Mouse (Mus musculus) liver, adult 2 months (tissue): ENCODE results near the gene Ptk6. TPM values are rescaled to one million over a fixed set of nuclear protein-coding genes. Genes with fewer than 3 reads are reported as not detected.

Source experiments
- DNase-seq: peaks from one replicate; pipeline ENCODE4 v3.0.0-alpha.2; 2011; ENCODE audit warnings: low read depth, low spot score; ENCODE audit errors: extremely low read depth
- H3K27ac ChIP-seq: fragments of 200-500 bp; replicated peaks from 2 replicates; pipeline ENCODE4 v1.5.1; 2012; ENCODE audit warnings: low read depth, mild to moderate bottlenecking, control low read depth, inconsistent platforms, low read length; ENCODE audit not compliant: insufficient read depth
- H3K27me3 ChIP-seq: fragments of 200-500 bp; 2 replicates; pipeline ENCODE4 v1.6.1; 2012; ENCODE audit warnings: mild to moderate bottlenecking, moderate library complexity, low read length, inconsistent platforms; ENCODE audit not compliant: control insufficient read depth, insufficient read depth
- H3K36me3 ChIP-seq: fragments of 200-500 bp; 2 replicates; pipeline ENCODE4 v1.6.1; 2012; ENCODE audit warnings: low read length, inconsistent platforms; ENCODE audit not compliant: control insufficient read depth, insufficient read depth
- H3K4me1 ChIP-seq: fragments of 200-500 bp; 2 replicates; pipeline ENCODE4 v1.6.1; 2011; ENCODE audit warnings: low read length; ENCODE audit not compliant: control insufficient read depth, insufficient read depth
- H3K4me3 ChIP-seq: fragments of 200-500 bp; 2 replicates; pipeline ENCODE4 v1.5.1; 2011; ENCODE audit warnings: low read depth, mild to moderate bottlenecking, control low read depth, low read length, moderate library complexity; ENCODE audit not compliant: insufficient read depth
- H3K79me2 ChIP-seq: fragments of 200-500 bp; 2 replicates; pipeline ENCODE4 v1.6.1; 2012; ENCODE audit warnings: inconsistent platforms, mild to moderate bottlenecking, low read length, moderate library complexity; ENCODE audit not compliant: control insufficient read depth, insufficient read depth
- H3K9ac ChIP-seq: fragments of 200-500 bp; 2 replicates; pipeline ENCODE4 v1.6.1; 2012; ENCODE audit warnings: low read depth, mild to moderate bottlenecking, control low read depth, inconsistent platforms, low read length
- CTCF ChIP-seq: fragments of 200-500 bp; IDR thresholded peaks from 2 replicates; pipeline ENCODE4 v1.5.1; 2011; ENCODE audit warnings: low read depth, low read length, control low read depth
- POLR2A ChIP-seq: fragments of 200-500 bp; IDR thresholded peaks from 2 replicates; pipeline ENCODE4 v1.6.1; 2011; ENCODE audit warnings: low read length, control low read depth; ENCODE audit not compliant: insufficient read depth; ENCODE audit errors: extremely low read depth
- WGBS: fragments of 180-500 bp; shearing (Covaris S2); methylation state at CpG from one replicate; pipeline ENCODE4 v1.1.7; 2018; 5-methylcytosine and 5-hydroxymethylcytosine counted together
- polyA plus RNA-seq: library from polyadenylated mRNA; depleted of rRNA; stranded (reverse); fragments of >200 nt; gene quantifications from 2 replicates; pipeline ENCODE4 v1.2.3, GENCODE M21; 2012
- total RNA-seq: library from RNA; depleted of rRNA; stranded (reverse); fragments of >200 nt; gene quantifications from 2 replicates; pipeline ENCODE4 v1.2.3, GENCODE M21; 2014

The Ptk6 gene
- total and polyA plus RNA-seq, 2 experiments = 0.83 to 2.5 TPM

DNA sequence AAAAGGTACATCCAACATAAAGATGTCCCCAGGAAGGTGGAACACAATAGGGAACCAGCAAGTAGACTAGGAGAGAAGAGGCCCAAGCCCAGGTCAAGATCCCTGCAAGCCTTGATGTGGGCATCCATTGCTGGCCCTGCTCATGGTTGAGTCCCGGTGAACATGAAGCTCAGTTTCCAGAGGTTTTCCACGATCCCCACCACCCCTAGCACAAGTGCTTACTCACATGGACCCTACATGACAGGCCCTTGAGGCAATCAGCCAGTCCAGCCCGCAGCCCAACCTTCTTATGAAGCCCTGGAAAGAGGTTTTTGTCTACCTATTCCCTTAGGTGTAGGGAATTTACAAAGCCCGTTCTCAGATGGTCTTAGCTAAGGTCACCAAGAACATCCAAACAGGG is 45.4 kb downstream of the Ptk6 start:
- no peaks in the 10 kb centered on the region for H3K79me2 ChIP-seq
- H3K27me3 ChIP-seq = peaks cover 8% of the 10 kb centered on the region; the same call in 1 of the 2 replicates

DNA sequence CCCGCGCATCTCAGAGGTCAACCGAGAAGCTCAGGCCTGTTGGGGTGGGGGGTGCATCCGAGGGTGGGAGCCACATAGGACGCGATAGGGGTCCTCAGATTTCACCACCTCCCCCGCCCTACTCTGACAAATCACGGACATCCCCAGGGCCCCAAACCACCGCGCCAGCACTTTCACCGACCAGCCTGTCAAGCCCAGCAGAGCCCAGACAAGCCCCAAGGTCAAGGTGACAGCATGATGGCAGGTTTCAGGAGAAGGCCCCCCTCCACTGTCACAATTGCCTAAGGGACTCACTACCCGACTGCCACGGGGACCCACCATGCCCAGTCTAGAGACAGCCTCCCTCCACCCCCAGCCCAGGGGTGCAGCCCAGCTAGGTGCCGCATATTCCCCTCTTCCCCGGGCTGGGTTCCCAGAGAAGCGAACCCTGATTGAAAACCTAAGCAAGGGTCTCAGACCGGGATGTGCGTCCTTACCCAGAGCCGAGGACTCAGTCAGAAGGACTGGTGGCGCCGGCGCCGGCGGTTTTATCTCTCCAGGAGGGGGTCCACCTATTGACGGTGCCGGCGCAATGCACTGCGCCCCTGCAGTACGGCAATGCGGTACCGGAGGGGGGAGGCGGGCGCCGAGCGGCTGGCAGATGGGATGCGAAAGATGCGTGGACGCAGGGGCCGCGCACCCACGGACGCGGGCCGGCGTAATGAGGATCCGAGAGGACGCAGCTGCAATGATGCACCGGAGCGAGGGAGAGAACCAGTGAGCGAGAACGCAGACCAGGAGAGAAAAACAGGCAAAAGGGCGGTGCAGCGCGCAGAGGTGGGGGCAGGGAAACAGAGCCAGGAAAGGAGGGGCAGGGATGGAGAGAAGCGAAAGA is 46.1 kb downstream of the Ptk6 start, which contains the start of gene Eef1a2:
Gene Eef1a2 (minus strand): TSS at position 767 of the 874 bp plus-strand sequence.
- no peaks in the 10 kb centered on the region for H3K4me1 ChIP-seq
- TF ChIP-seq POLR2A (no peak), CTCF (no peak)
- no peak within 1 kb of the TSS for H3K27ac ChIP-seq
- no peaks in the 10 kb centered on the region for H3K36me3 ChIP-seq
- no peak within 1 kb of the TSS for H3K4me3 ChIP-seq
- peaks cover 8% of the 10 kb centered on the region; the same call in 1 of the 2 replicates for H3K27me3 ChIP-seq
- no peak within 1 kb of the TSS for H3K9ac ChIP-seq
- no peak for DNase-seq
- no peaks in the 10 kb centered on the region for H3K79me2 ChIP-seq
- 9% methylated on average over 55 of the region's 55 CpGs for WGBS

More for the DNA sequence above, 45.4 kb downstream of the Ptk6 start:
- no peak overlapping the region for H3K27ac ChIP-seq
- no peaks in the 10 kb centered on the region for H3K36me3 ChIP-seq
- no peak overlapping the region for H3K4me3 ChIP-seq
- TF ChIP-seq CTCF (no peak), POLR2A (no peak)
- no peak for DNase-seq
- H3K9ac ChIP-seq = no peak overlapping the region
- no peaks in the 10 kb centered on the region for H3K4me1 ChIP-seq
- WGBS = 82% methylated on average over 4 of the region's 4 CpGs

DNA sequence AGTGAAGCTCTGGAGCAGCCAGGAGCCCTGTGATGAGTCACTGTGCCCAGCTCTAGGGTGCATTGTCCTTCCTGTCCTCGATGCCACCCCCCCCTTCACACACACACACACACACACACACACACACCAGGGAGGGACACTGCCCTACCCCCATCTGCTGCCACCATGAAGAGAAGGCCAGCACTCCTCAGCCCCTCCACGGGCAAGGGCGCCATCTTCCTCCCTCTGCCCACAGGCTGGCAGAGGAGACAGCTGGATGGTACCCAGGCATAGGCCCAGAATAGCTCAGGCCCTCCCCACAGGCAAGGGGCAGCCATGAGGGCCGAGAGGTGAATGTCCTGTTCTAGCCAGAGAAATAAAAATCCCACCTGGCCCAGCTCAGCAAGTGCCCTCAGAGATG is 46.8 kb downstream of the Ptk6 start:
- Histone ChIP-seq H3K27ac (no peak overlapping the region), H3K4me1 (no peaks in the 10 kb centered on the region), H3K79me2 (no peaks in the 10 kb centered on the region), H3K4me3 (no peak overlapping the region), H3K27me3 (peaks cover 8% of the 10 kb centered on the region; the same call in 1 of the 2 replicates), H3K9ac (no peak overlapping the region), H3K36me3 (no peaks in the 10 kb centered on the region)
- TF ChIP-seq CTCF (no peak), POLR2A (no peak)
- no peak for DNase-seq
- 50% methylated on average over 4 of the region's 4 CpGs for WGBS

DNA sequence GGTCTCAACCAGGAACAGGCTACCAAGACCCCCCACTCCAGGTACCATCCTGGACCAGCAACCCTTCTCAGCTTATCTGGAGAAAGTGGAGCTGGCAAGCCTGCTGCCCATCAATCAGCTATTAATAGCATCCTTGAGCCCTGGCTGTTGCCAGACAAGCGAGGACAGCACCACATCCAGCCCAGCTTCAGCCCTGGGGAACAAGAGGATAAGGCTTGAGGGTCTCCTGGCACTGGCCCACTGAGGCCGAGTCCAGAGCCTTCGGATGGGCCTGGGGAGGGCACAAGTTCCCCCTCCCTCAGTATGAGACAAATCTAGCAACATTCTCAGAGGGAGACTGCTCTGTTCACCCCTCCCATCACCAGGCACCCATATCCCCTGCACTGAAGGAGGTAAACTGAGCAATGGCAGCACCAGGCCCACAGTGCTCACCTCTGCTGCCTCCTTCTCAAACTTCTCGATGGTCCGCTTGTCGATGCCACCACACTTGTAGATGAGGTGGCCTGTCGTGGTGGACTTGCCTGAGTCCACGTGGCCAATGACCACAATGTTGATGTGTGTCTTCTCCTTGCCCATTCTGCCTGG is 47.7 kb downstream of the Ptk6 start:
- Histone ChIP-seq H3K36me3 (no peaks in the 10 kb centered on the region), H3K79me2 (no peaks in the 10 kb centered on the region), H3K27me3 (peaks cover 8% of the 10 kb centered on the region; the same call in 1 of the 2 replicates), H3K9ac (no peak overlapping the region), H3K4me3 (no peak overlapping the region), H3K4me1 (no peaks in the 10 kb centered on the region), H3K27ac (no peak overlapping the region)
- 71% methylated on average over 8 of the region's 8 CpGs for WGBS
- DNase-seq = no peak
- no peak for TF ChIP-seq CTCF
- TF ChIP-seq POLR2A = no peak

DNA sequence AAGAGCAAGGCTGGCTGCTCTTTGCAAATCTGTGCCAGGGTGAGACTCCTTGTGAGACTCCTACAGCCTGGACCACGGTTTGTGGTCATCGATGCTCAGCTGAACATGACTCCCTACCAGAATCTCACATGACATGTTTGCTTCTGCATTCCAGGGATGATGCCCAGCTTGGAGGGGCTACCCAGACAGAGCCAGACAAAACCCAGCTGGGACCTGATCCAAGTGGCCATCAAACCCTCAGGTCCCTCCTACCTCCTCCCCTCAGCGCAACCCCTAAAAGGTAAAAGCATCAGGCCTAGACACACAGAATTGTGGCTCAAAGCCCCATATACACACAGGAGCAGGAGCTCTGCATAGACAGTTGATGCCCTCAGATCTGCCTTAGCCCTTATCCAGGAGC is 48.2 kb downstream of the Ptk6 start:
- H3K79me2 ChIP-seq = no peaks in the 10 kb centered on the region
- H3K27me3 ChIP-seq = peaks cover 8% of the 10 kb centered on the region; the same call in 1 of the 2 replicates
- 85% methylated on average over 3 of the region's 3 CpGs for WGBS
- H3K27ac ChIP-seq = no peak overlapping the region
- no peak for TF ChIP-seq POLR2A
- no peaks in the 10 kb centered on the region for H3K36me3 ChIP-seq
- DNase-seq = no peak
- no peak overlapping the region for H3K4me3 ChIP-seq
- no peaks in the 10 kb centered on the region for H3K4me1 ChIP-seq
- no peak overlapping the region for H3K9ac ChIP-seq
